8 mouse cellular contexts compared by ENCODE assay signal in genomic region chr3:29812480-29813240, GRCm38 (mm10).
DNase-seq lines count a peak whose midpoint lies in the region; ATAC-seq lines count a peak whose summit lies in the region.

No protein-coding gene starts in this region.

- H3K4me2 ChIP-seq in heart, embryonic 14.5 days (ENCODE audit: low read length) = 0 out of 2 replicates have a peak overlapping the region, but pooled peaks have one; percentile 13

- no peaks in the 10 kb centered on the region for H3K36me3 ChIP-seq in heart, embryonic 14.5 days (ENCODE audit: control insufficient read depth, insufficient read depth, low read length)
- H3K36me3 ChIP-seq in midbrain, embryonic 10.5 days = no peaks in the 10 kb centered on the region

- no peaks in the 10 kb centered on the region for H3K9me3 ChIP-seq in heart, embryonic 14.5 days (ENCODE audit: control insufficient read depth, low read length)
- no peaks in the 10 kb centered on the region for H3K9me3 ChIP-seq in midbrain, embryonic 10.5 days (replicated peaks)

- DNase-seq in heart, adult 11 months = peak; percentile 67
- DNase-seq in heart, postnatal 25 days (ENCODE audit: low spot score) = no peak
- DNase-seq in kidney, postnatal 36 days = peak; percentile 28 to 32
- DNase-seq in midbrain, embryonic 10.5 days (ENCODE audit: low spot score) = peak; percentile 13
- DNase-seq in MN1 (ENCODE audit: low spot score) = no peak
- no peak for DNase-seq in ovary, postnatal 10 days (ENCODE audit: low spot score)

- no peaks in the 10 kb centered on the region for H3K4me1 ChIP-seq in heart, embryonic 14.5 days (ENCODE audit: control insufficient read depth in 2 of 2, insufficient read depth in 2 of 2, low read length in 2 of 2)
- peaks cover 7% of the 10 kb centered on the region for H3K4me1 ChIP-seq in midbrain, embryonic 10.5 days

- H3K9ac ChIP-seq in heart, embryonic 14.5 days (ENCODE audit: low read length) = no peak overlapping the region

- intact Hi-C loops in heart, postnatal 25 days (cut with DNase I) = loop anchor here (2.0 to 10.0 kb wide), 4 partner anchors 80 to 750 kb away; no protein-coding TSS in a partner anchor

- no peaks in the 10 kb centered on the region for H3K27me3 ChIP-seq in heart, embryonic 14.5 days (ENCODE audit: control insufficient read depth, insufficient read depth, low read length)
- peaks cover 24% of the 10 kb centered on the region for H3K27me3 ChIP-seq in midbrain, embryonic 10.5 days (ENCODE audit: low read depth, poor library complexity, severe bottlenecking)

- 0 out of 2 replicates have a peak, but pooled peaks have one; percentile 39 for ATAC-seq in common myeloid progenitor, adult 5-6 weeks (replicated peaks; ENCODE audit: low read depth, poor library complexity, severe bottlenecking)
- ATAC-seq in heart, embryonic 14.5 days (ENCODE audit: insufficient number of reproducible peaks, insufficient read depth, low FRiP score, low read depth) = no peak

- WGBS in heart, embryonic 14.5 days = 50% methylated on average over 14 of the region's 14 CpGs
- 58% methylated on average over 14 of the region's 14 CpGs for WGBS in midbrain, embryonic 10.5 days

- H3K27ac ChIP-seq in heart, embryonic 14.5 days (replicated peaks in 1 of 2; ENCODE audit: control insufficient read depth in 1 of 2, insufficient read depth in 1 of 2, low read depth in 2 of 2, low read length in 2 of 2) = no peak overlapping the region
- H3K27ac ChIP-seq in midbrain, embryonic 10.5 days (replicated peaks) = peak overlapping the region; percentile 42; the same call in 1 of the 2 replicates

- no peak overlapping the region for H3K4me3 ChIP-seq in heart, embryonic 14.5 days (ENCODE audit: control insufficient read depth in 1 of 2, insufficient read depth in 1 of 2, low read depth in 1 of 2, low read length in 2 of 2)
- no peak overlapping the region for H3K4me3 ChIP-seq in midbrain, embryonic 10.5 days

Comparison
In these comparisons a context has a peak if more than half of its experiments do, and no peak if none do; other contexts are left out.
1. DNase-seq: peak in heart, adult 11 months (single experiment), kidney, postnatal 36 days (2 of 2) and midbrain, embryonic 10.5 days (single experiment); none in heart, postnatal 25 days (single experiment), MN1 (single experiment) and ovary, postnatal 10 days (single experiment).